Mouse (Mus musculus) CD4-positive helper T cell, adult 2 months (primary cell): Measurements from ENCODE around the gene Ccdc85c.

Experiments used
- DNase-seq: peaks from one replicate; pipeline ENCODE4 v3.0.0-alpha.2; 2012; ENCODE audit warnings: low read depth, missing footprints, low spot score

The Ccdc85c gene

GRCm38 (mm10) chr12:108274661-108275507, at the start of gene Ccdc85c:
Gene Ccdc85c, minus strand, starts transcription at chr12:108275425.
- DNase-seq, result peak; percentile 73

GRCm38 (mm10) chr12:108320096-108320495, 44.9 kb upstream of the Ccdc85c start:
- DNase-seq, result no peak

GRCm38 (mm10) chr12:108318499-108318898, 43.3 kb upstream of the Ccdc85c start:
- no peak for DNase-seq

GRCm38 (mm10) chr12:108317826-108318430, 42.7 kb upstream of the Ccdc85c start:
- DNase-seq, result no peak

GRCm38 (mm10) chr12:108317201-108317738, 42.0 kb upstream of the Ccdc85c start:
- no peak for DNase-seq

- DNase-seq, result no peak
Observed at GRCm38 (mm10) chr12:108316655-108317054, 41.4 kb upstream of the Ccdc85c start.

GRCm38 (mm10) chr12:108315818-108316217, 40.6 kb upstream of the Ccdc85c start:
- no peak for DNase-seq

- no peak for DNase-seq
Observed at GRCm38 (mm10) chr12:108313244-108313772, 38.1 kb upstream of the Ccdc85c start.

- DNase-seq, result no peak
Observed at GRCm38 (mm10) chr12:108312432-108312851, 37.2 kb upstream of the Ccdc85c start.

GRCm38 (mm10) chr12:108311741-108312290, 36.6 kb upstream of the Ccdc85c start:
- DNase-seq, result no peak

GRCm38 (mm10) chr12:108310456-108311027, 35.3 kb upstream of the Ccdc85c start:
- no peak for DNase-seq

- DNase-seq, result no peak
Observed at GRCm38 (mm10) chr12:108310041-108310440, 34.8 kb upstream of the Ccdc85c start.

- no peak for DNase-seq
Observed at GRCm38 (mm10) chr12:108309116-108309794, 34.0 kb upstream of the Ccdc85c start.

- DNase-seq, result no peak
Observed at GRCm38 (mm10) chr12:108308363-108308856, 33.2 kb upstream of the Ccdc85c start.

GRCm38 (mm10) chr12:108307553-108307952, 32.3 kb upstream of the Ccdc85c start:
- peak; percentile 30 for DNase-seq

GRCm38 (mm10) chr12:108305812-108306794, 30.9 kb upstream of the Ccdc85c start, which contains the start of gene Hhipl1:
Gene Hhipl1, plus strand, starts transcription at chr12:108306270.
- DNase-seq, result no peak

- DNase-seq, result no peak
Observed at GRCm38 (mm10) chr12:108305172-108305571, 29.9 kb upstream of the Ccdc85c start.

GRCm38 (mm10) chr12:108303778-108304365, 28.6 kb upstream of the Ccdc85c start:
- no peak for DNase-seq

- DNase-seq, result no peak
Observed at GRCm38 (mm10) chr12:108301006-108301405, 25.8 kb upstream of the Ccdc85c start.
